Mouse (Mus musculus): ENCODE measurements around the gene Mybpc3. TPM values are rescaled to one million over a fixed set of nuclear protein-coding genes. Genes with fewer than 3 reads are reported as not detected.
A peak's percentile ranks its signal among the peaks of the same experiment; 100 is the strongest.

Mybpc3 gene
- polyA plus RNA-seq, 1 experiment from 2014 or later: not detected

GRCm38 (mm10) chr2:91182405-91183147, 64.6 kb downstream of the Mybpc3 start:
- H3K4me1 ChIP-seq: peaks cover 31% of the 10 kb centered on the region

GRCm38 (mm10) chr2:91183148-91183513, 65.2 kb downstream of the Mybpc3 start:
- Histone ChIP-seq H3K9me3 (replicated peaks) (no peaks in the 10 kb centered on the region), H3K4me2 (peak overlapping the region; percentile 80), H3K27me3 (no peaks in the 10 kb centered on the region), H3K27ac (peak overlapping the region; percentile 89), H3K9ac (peak overlapping the region; percentile 85), H3K36me3 (ENCODE audit: poor library complexity, severe bottlenecking) (peaks cover 4% of the 10 kb centered on the region), H3K4me3 (peak overlapping the region; percentile 84), H3K4me1 (peaks cover 31% of the 10 kb centered on the region)
- 2% methylated on average over 9 of the region's 9 CpGs for WGBS
- peak; percentile 97 for ATAC-seq

More at GRCm38 (mm10) chr2:91182405-91183147, 64.6 kb downstream of the Mybpc3 start:
- under 1% methylated on average over 75 of the region's 81 CpGs for WGBS
- Histone ChIP-seq H3K9me3 (replicated peaks) (no peaks in the 10 kb centered on the region), H3K27ac (peak overlapping the region; percentile 89), H3K27me3 (no peaks in the 10 kb centered on the region), H3K36me3 (ENCODE audit: poor library complexity, severe bottlenecking) (peaks cover 9% of the 10 kb centered on the region), H3K4me3 (peak overlapping the region; percentile 84), H3K9ac (peak overlapping the region; percentile 85), H3K4me2 (peak overlapping the region; percentile 80)
- peak; percentile 97 for ATAC-seq

GRCm38 (mm10) chr2:91183711-91184405, 65.9 kb downstream of the Mybpc3 start, which contains the start of gene Madd:
Madd (minus strand) TSS chr2:91183837.
- Histone ChIP-seq H3K36me3 (ENCODE audit: poor library complexity, severe bottlenecking) (no peaks in the 10 kb centered on the region), H3K4me2 (peak within 1 kb of the TSS; percentile 80), H3K9ac (peak within 1 kb of the TSS; percentile 85), H3K27me3 (no peaks in the 10 kb centered on the region), H3K9me3 (replicated peaks) (no peaks in the 10 kb centered on the region), H3K27ac (peak within 1 kb of the TSS; percentile 89), H3K4me1 (peaks cover 31% of the 10 kb centered on the region), H3K4me3 (peak within 1 kb of the TSS; percentile 84)
- 73% methylated on average over 15 of the region's 15 CpGs for WGBS
- ATAC-seq: peak; percentile 2; the same call in 1 of the 2 replicates

Other genes starting within 250 kb of the Mybpc3 start
- 9.0 and 9.4 TPM in 2 replicates for gene C1qtnf4, start 232.3 kb upstream of the Mybpc3 start, polyA plus RNA-seq (2015; fragmentation: Nextera tagmentation; extraction: Ambion mirVana)
- gene Kbtbd4, start 213.4 kb upstream of the Mybpc3 start, polyA plus RNA-seq (2015; fragmentation: Nextera tagmentation; extraction: Ambion mirVana): 59.2 and 67.6 TPM in 2 replicates
- gene Ndufs3, start 213.3 kb upstream of the Mybpc3 start, polyA plus RNA-seq (2015; fragmentation: Nextera tagmentation; extraction: Ambion mirVana): 219 and 222 TPM in 2 replicates
- gene Celf1, start 177.8 kb upstream of the Mybpc3 start, polyA plus RNA-seq (2015; fragmentation: Nextera tagmentation; extraction: Ambion mirVana): 132 and 138 TPM in 2 replicates
- gene Rapsn, start 82.5 kb upstream of the Mybpc3 start, polyA plus RNA-seq (2015; fragmentation: Nextera tagmentation; extraction: Ambion mirVana): 0.72 and 1.8 TPM in 2 replicates
- gene Psmc3, start 64.1 kb upstream of the Mybpc3 start, polyA plus RNA-seq (2015; fragmentation: Nextera tagmentation; extraction: Ambion mirVana): 276 and 277 TPM in 2 replicates
- 19.7 and 21.0 TPM in 2 replicates for gene Slc39a13, start 47.7 kb upstream of the Mybpc3 start, polyA plus RNA-seq (2015; fragmentation: Nextera tagmentation; extraction: Ambion mirVana)
- 2.5 and 2.8 TPM in 2 replicates for gene Spi1, start 35.8 kb upstream of the Mybpc3 start, polyA plus RNA-seq (2015; fragmentation: Nextera tagmentation; extraction: Ambion mirVana)
- 34.1 and 38.5 TPM in 2 replicates for gene Madd, start 65.7 kb downstream of the Mybpc3 start, polyA plus RNA-seq (2015; fragmentation: Nextera tagmentation; extraction: Ambion mirVana)
- gene Nr1h3, start 84.7 kb downstream of the Mybpc3 start, polyA plus RNA-seq (2015; fragmentation: Nextera tagmentation; extraction: Ambion mirVana): 1.4 and 1.9 TPM in 2 replicates
- 30.2 and 33.3 TPM in 2 replicates for gene Acp2, start 84.7 kb downstream of the Mybpc3 start, polyA plus RNA-seq (2015; fragmentation: Nextera tagmentation; extraction: Ambion mirVana)
- gene Ddb2, start 118.8 kb downstream of the Mybpc3 start, polyA plus RNA-seq (2015; fragmentation: Nextera tagmentation; extraction: Ambion mirVana): 11.8 and 12.0 TPM in 2 replicates
- 23.4 and 26.5 TPM in 2 replicates for gene Pacsin3, start 137.8 kb downstream of the Mybpc3 start, polyA plus RNA-seq (2015; fragmentation: Nextera tagmentation; extraction: Ambion mirVana)
- gene Arfgap2, start 146.8 kb downstream of the Mybpc3 start, polyA plus RNA-seq (2015; fragmentation: Nextera tagmentation; extraction: Ambion mirVana): 78.4 and 84.3 TPM in 2 replicates